Mouse (Mus musculus) lung, postnatal 0 days (tissue): ENCODE results near the gene Ubn2.

ENCODE experiments used
- CTCF ChIP-seq: IDR thresholded peaks from 2 replicates; pipeline ENCODE4 v1.5.1; 2016; ENCODE audit warnings: antibody characterized with exemption, mild to moderate bottlenecking
- EP300 ChIP-seq: IDR thresholded peaks from 2 replicates; pipeline ENCODE4 v1.6.1; 2016; ENCODE audit warnings: antibody characterized with exemption, mild to moderate bottlenecking, control low read depth

DNA sequence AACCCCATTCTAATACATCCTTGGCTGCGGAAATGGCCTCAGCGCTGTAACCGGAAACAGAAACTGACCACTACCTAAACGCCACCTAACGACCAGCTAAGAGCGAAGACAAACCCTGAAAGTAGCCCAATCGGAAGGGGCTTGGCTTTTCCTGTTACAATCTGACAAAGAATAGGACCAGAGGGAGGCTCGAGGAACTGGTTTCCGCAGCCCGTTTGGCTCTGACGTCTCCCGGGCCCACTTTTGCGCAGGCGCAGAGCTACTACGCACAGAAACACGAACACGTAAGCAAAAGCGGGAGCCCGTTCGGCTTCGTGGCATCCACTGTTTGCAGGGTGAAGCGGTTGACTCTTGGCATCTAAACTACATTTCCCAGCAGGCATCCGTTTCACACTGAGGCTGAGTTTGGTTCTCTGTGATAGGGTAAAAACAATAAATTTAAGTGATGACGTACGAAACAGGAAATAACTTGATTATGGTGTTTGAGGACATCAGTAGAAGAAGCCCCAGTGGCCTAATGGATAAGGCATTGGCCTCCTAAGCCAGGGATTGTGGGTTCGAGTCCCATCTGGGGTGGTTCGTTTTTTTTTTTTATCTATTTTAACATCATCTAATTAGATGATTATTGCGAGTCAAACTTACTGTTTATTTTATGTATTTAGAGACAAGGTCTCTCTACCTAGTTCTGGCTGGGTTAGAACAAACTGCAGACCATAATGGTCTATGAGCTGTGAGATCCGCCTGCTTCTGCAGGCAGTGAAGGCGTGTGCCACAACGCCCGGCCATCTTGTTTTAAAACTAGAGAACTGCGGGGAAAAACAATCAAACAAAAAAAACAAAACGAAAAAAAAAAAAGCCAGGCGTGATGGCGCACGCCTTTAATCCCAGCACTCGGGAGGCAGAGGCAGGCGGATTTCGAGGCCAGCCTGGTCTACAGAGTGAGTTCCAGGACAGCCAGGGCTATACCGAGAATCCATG lies 100.0 kb downstream of the Ubn2 start, which contains the start of gene Fmc1:
- TF ChIP-seq EP300 (peak; percentile 80), CTCF (peak; percentile 72)
